Mouse (Mus musculus): Measurements from ENCODE around the gene Pmpca. TPM values are rescaled to one million over a fixed set of nuclear protein-coding genes. Genes with fewer than 3 reads are reported as not detected.

Gene Pmpca
- polyA plus RNA-seq, 1 experiment from 2014 or later = 132 TPM

GRCm38 (mm10) chr2:26444368-26444767, 55.2 kb downstream of the Pmpca start:
- Histone ChIP-seq H3K4me1 (replicated peaks) (peaks cover 49% of the 10 kb centered on the region), H3K36me3 (peaks cover 25% of the 10 kb centered on the region), H3K4me3 (peak overlapping the region; percentile 93), H3K27ac (peak overlapping the region; percentile 93), H3K9me3 (no peaks in the 10 kb centered on the region), H3K27me3 (ENCODE audit: insufficient read depth, poor library complexity, severe bottlenecking) (no peaks in the 10 kb centered on the region)
- 5% methylated on average over 15 of the region's 15 CpGs for WGBS
- DNase-seq (ENCODE audit: low spot score) = no peak

GRCm38 (mm10) chr2:26444946-26445665, 56.0 kb downstream of the Pmpca start, which contains the start of gene Sec16a:
Gene Sec16a, minus strand, starts transcription at chr2:26445216.
- Histone ChIP-seq H3K27ac (peak within 1 kb of the TSS; percentile 93), H3K4me3 (peak within 1 kb of the TSS; percentile 93), H3K36me3 (peaks cover 17% of the 10 kb centered on the region), H3K4me1 (replicated peaks) (peaks cover 54% of the 10 kb centered on the region), H3K27me3 (ENCODE audit: insufficient read depth, poor library complexity, severe bottlenecking) (no peaks in the 10 kb centered on the region), H3K9me3 (no peaks in the 10 kb centered on the region)
- WGBS = under 1% methylated on average over 60 of the region's 61 CpGs
- DNase-seq (ENCODE audit: low spot score) = peak; percentile 100

GRCm38 (mm10) chr2:26445666-26446445, 56.7 kb downstream of the Pmpca start:
- peaks cover 10% of the 10 kb centered on the region for H3K36me3 ChIP-seq
- H3K27me3 ChIP-seq (ENCODE audit: insufficient read depth, poor library complexity, severe bottlenecking) = no peaks in the 10 kb centered on the region
- peak; percentile 95 for DNase-seq (ENCODE audit: low spot score)
- peaks cover 54% of the 10 kb centered on the region for H3K4me1 ChIP-seq (replicated peaks)
- peak overlapping the region; percentile 93 for H3K27ac ChIP-seq
- H3K9me3 ChIP-seq = no peaks in the 10 kb centered on the region
- WGBS = under 1% methylated on average over 44 of the region's 44 CpGs
- peak overlapping the region; percentile 93 for H3K4me3 ChIP-seq

DNA sequence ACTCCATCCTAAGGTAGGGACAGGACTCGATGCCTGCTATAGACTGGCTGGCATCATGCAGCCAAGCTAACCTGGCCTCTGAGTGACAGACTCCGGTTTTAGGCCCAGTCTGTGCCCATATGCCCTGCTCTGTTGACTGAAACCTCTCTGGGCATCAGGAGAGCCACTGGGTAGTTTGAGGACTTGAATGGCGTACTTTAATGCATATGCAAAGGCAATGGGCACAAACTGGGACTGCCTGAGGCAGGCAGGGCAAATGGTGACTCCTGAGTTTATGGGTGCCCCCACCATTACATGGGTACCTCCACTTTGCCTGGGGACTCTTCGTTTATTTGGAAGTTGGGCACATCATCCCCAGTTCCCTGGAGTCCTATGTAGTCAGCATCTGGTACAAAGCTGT, 57.5 kb downstream of the Pmpca start:
- H3K27ac ChIP-seq = peak overlapping the region; percentile 93; the same call in 1 of the 2 replicates
- no peak for DNase-seq (ENCODE audit: low spot score)
- peaks cover 54% of the 10 kb centered on the region for H3K4me1 ChIP-seq (replicated peaks)
- H3K4me3 ChIP-seq = peak overlapping the region; percentile 93
- WGBS = 80% methylated on average over 4 of the region's 4 CpGs
- no peaks in the 10 kb centered on the region for H3K27me3 ChIP-seq (ENCODE audit: insufficient read depth, poor library complexity, severe bottlenecking)
- no peaks in the 10 kb centered on the region for H3K9me3 ChIP-seq
- H3K36me3 ChIP-seq = peaks cover 2% of the 10 kb centered on the region

Other genes with a start within 250 kb of the Pmpca start
- gene Lhx3, start 181.1 kb upstream of the Pmpca start, polyA plus RNA-seq (2016; fragmentation: Nextera tagmentation; extraction: Ambion mirVana) = 4.4 and 6.3 TPM in 2 replicates
- 19.1 and 20.4 TPM in 2 replicates for gene Qsox2, start 151.8 kb upstream of the Pmpca start, polyA plus RNA-seq (2016; fragmentation: Nextera tagmentation; extraction: Ambion mirVana)
- gene Ccdc187, start 94.8 kb upstream of the Pmpca start, polyA plus RNA-seq (2016; fragmentation: Nextera tagmentation; extraction: Ambion mirVana) = 0.10 and 0.20 TPM in 2 replicates
- 99.2 and 114 TPM in 2 replicates for gene Gpsm1, start 73.8 kb upstream of the Pmpca start, polyA plus RNA-seq (2016; fragmentation: Nextera tagmentation; extraction: Ambion mirVana)
- 36.8 and 38.8 TPM in 2 replicates for gene Dnlz, start 37.2 kb upstream of the Pmpca start, polyA plus RNA-seq (2016; fragmentation: Nextera tagmentation; extraction: Ambion mirVana)
- 0.62 and 1.1 TPM in 2 replicates for gene Card9, start 28.4 kb upstream of the Pmpca start, polyA plus RNA-seq (2016; fragmentation: Nextera tagmentation; extraction: Ambion mirVana)
- 35.3 and 35.5 TPM in 2 replicates for gene Snapc4, start 8.7 kb upstream of the Pmpca start, polyA plus RNA-seq (2016; fragmentation: Nextera tagmentation; extraction: Ambion mirVana)
- 136 and 141 TPM in 2 replicates for gene Entr1, start within 50 bp of the Pmpca start, polyA plus RNA-seq (2016; fragmentation: Nextera tagmentation; extraction: Ambion mirVana)
- 23.8 and 29.7 TPM in 2 replicates for gene Inpp5e, start 19.9 kb downstream of the Pmpca start, polyA plus RNA-seq (2016; fragmentation: Nextera tagmentation; extraction: Ambion mirVana)
- gene Sec16a, start 55.9 kb downstream of the Pmpca start, polyA plus RNA-seq (2016; fragmentation: Nextera tagmentation; extraction: Ambion mirVana) = 25.2 and 28.9 TPM in 2 replicates
- 39.1 and 46.4 TPM in 2 replicates for gene Notch1, start 127.3 kb downstream of the Pmpca start, polyA plus RNA-seq (2016; fragmentation: Nextera tagmentation; extraction: Ambion mirVana)
- gene Egfl7, start 190.7 kb downstream of the Pmpca start, polyA plus RNA-seq (2016; fragmentation: Nextera tagmentation; extraction: Ambion mirVana) = 78.3 and 101 TPM in 2 replicates
- not detected in 2 replicates for gene Gm20532, start 197.3 kb downstream of the Pmpca start, polyA plus RNA-seq (2016; fragmentation: Nextera tagmentation; extraction: Ambion mirVana)
- gene Agpat2, start 215.1 kb downstream of the Pmpca start, polyA plus RNA-seq (2016; fragmentation: Nextera tagmentation; extraction: Ambion mirVana) = 12.3 and 13.5 TPM in 2 replicates
- gene Fam69b, start 239.1 kb downstream of the Pmpca start, polyA plus RNA-seq (2016; fragmentation: Nextera tagmentation; extraction: Ambion mirVana) = 32.8 and 48.5 TPM in 2 replicates

Data from hindbrain, embryonic 10.5 days (tissue).